Mouse (Mus musculus) frontal cortex, postnatal 14 days (tissue): Measurements from ENCODE around the gene Khdrbs1.

Experiments
- DNase-seq, 2 experiments: peaks; one replicate each; pipeline ENCODE4 v3.0.0; 2022; ENCODE audit warnings: low spot score in 2 of 2

Gene Khdrbs1

DNA sequence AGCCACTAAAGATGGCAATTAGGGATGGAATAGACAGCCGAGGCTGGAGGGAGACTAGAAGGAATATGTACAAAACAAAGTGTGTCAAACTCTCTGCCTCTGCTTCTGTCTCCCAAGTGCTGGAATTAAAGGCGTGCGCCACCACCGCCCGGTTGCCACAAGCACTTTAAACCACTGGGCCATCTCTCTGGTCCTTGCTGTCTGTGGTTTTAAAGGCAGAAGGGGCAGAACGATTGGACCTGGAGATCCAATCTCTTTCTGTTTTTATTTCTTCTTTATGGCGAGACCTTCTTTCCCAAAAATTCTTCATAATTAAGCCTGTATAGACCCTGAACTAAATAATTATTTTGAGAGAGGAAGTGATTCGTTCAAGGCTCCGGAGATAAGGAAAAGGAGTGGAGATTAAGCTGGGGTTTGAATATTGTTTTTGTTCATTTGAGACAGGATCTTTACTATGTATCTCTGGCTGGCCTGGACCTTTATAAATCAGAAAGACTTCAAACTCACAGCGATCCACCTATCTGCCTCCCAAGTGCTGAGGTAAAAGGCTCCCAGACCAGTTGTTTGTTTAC is 69.1 kb downstream of the Khdrbs1 start:
- DNase-seq = no peak

DNA sequence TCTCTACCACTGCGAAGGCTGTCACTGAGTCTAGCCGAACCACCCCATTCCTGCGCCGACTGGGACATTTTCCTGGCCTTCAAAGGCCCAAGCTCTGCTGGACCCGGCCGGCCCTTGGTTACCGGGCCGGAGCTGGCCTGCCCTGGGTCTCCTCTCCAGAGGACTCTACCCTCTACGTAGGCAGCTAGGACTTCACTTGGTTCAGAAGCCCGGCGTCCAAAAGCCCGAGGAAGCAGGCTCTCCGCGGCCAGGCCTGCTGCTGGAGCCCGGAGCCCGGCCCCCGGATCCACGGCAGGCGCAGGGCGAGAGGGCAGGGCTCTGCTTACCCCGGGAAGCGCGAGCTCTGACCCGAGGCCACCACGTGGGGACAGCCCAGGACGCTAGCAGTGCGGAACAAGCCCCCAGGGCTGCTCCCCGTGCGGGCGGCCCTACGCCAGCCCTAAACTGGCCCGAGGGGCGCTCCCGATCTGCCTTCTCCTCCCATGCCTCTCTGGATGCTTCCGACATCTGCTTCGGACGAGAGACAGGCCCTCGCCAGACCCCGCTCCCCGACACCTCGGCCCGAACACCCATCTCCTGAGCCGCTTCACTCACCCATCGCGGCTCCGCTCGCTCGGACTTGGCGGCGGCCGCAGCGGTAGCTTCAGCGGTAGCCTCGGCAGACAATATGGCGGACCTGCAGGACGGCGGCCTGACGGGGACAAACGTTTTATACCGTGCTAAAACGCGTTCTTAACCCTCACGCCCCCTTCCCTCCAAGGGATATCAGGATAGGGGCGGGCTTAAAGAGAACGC is 69.8 kb downstream of the Khdrbs1 start, which contains the start of gene Kpna6:
TSS of gene Kpna6 (minus strand) at position 685 of the 795 bp plus-strand sequence.
- peak; percentile 83 to 85 for DNase-seq

GRCm38 (mm10) chr4:129671491-129672082 is 70.5 kb downstream of the Khdrbs1 start:
- DNase-seq = no peak

DNA sequence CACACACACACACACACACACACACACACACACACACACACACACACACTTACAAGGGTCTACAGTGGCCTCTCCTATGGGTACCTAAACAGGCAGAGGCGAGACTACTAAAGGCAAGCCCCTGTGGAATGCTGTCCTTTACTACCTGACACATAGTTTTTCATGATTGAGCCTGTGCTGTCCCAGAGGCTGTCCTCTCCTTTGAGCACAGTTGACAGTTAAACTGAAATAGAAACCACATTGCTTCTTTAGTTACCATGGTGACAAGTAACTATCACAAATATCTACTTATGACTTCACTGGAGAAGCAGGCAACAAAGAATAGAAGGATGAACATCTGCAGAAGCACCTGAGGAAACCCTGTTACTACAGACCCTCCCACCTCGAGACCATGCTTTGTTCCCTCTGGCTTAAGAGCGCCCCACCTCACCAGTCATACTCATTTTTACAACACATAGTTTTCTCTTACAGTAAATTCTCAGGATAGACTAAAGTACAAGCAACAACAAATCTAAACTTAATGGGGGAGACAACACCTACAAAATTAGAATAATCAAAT is 79.8 kb downstream of the Khdrbs1 start:
- DNase-seq = no peak

- DNase-seq = no peak
Measured at GRCm38 (mm10) chr4:129661584-129661983, 80.5 kb downstream of the Khdrbs1 start.

- DNase-seq = no peak
Measured at GRCm38 (mm10) chr4:129654770-129655169, 87.3 kb downstream of the Khdrbs1 start.
